Mouse (Mus musculus) frontal cortex, postnatal 25 days (tissue): ENCODE data around the gene Olfr1042.
"Not testable (repeated sequence)": the region's sequence is repeated elsewhere in the genome, so short reads cannot be mapped to it uniquely, and the experiment has no call there.

Source experiments
- DNase-seq, 2 experiments: peaks; one replicate each; pipeline ENCODE4 v3.0.0; 2022; ENCODE audit warnings: low spot score in 2 of 2

The Olfr1042 gene

DNA sequence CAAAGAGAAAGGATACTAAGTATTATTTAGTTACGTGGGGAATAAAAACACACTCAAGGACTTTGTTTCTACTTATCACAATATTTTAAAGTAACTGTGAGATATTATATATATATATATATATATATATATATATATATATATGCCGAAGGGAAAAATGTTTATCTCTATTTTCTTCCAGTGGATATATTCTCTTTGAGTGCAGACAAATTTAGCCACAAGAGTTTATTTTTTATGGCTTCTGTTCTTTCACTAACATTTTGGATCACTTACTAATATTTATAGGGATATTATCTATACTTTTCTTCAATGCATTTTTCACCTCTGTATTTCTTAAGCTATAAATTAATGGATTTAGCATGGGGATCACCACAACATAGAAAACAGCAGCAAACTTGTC is at the start of gene Olfr1042:
Gene Olfr1042, minus strand, starts transcription at position 101 of the 400 bp plus-strand sequence.
- no peak for DNase-seq

GRCm38 (mm10) chr2:86202909-86203308 is 41.3 kb upstream of the Olfr1042 start, which contains the start of gene Olfr1045:
TSS of gene Olfr1045 (minus strand) at chr2:86203009.
- DNase-seq: no peak

DNA sequence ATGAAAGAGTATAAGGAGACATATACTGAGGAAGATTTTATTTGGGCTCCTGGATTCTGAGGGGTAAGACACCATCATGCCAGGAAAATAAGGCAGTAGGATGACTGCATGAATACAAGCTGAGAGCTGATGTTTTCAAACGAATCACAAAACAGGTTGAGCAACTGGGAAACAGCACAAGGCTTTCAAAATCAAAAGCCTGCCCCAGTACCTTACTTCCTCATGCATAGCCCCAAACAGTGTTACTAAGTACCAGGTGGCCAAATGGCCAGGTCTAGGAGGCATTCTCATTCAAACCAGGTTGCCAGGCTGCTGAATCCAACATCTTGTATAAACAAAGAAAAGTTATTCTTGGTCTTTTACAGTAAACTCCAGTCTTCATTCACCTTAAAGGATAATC is 34.2 kb upstream of the Olfr1042 start:
- no peak for DNase-seq

DNA sequence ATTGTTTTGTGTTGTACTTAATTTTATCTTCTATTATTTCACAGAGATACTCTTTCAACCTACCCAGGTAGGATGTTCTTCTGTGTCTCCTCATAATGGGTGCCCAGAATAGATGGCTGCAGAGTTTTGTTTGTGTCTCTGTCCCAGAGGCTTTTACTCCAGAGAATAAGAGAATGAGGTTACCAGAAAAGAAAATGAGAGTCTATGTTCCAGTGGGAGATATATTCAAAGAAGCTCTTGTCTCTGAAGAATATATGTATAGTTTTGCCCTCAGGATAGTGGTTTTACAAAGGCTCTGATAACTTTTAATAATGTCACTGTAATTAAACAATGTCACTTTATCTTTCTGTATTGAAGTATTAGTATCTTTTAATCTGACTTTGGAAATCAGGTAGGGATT is 23.9 kb upstream of the Olfr1042 start, which contains the start of gene Olfr52:
Gene Olfr52, minus strand, starts transcription at position 101 of the 400 bp plus-strand sequence.
- DNase-seq: no peak

GRCm38 (mm10) chr2:86179950-86180349 is 18.3 kb upstream of the Olfr1042 start:
- DNase-seq: no peak

DNA sequence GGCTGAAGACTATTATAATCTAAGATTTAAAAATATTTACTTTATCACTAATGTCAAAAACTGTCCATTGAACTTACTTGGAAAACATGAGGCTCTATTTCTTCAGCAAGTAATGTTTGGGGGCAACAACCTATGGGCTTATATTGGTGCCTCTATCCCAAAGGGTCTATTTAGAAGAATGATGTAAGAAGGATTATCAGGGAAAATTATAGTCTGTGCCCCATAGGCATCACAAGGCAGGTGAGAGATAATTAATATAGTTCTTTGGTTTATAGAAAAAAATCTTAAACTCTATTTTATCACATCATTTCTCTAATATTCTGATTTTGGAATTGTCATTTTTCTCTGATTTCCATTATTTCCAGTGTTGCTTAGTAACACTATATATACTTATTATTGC is 16.1 kb upstream of the Olfr1042 start, which contains the start of gene Olfr1044:
Gene Olfr1044, minus strand, starts transcription at position 101 of the 400 bp plus-strand sequence.
- no peak for DNase-seq

- not testable (repeated sequence) for DNase-seq
Measured at GRCm38 (mm10) chr2:86175422-86175821, 13.8 kb upstream of the Olfr1042 start.

DNA sequence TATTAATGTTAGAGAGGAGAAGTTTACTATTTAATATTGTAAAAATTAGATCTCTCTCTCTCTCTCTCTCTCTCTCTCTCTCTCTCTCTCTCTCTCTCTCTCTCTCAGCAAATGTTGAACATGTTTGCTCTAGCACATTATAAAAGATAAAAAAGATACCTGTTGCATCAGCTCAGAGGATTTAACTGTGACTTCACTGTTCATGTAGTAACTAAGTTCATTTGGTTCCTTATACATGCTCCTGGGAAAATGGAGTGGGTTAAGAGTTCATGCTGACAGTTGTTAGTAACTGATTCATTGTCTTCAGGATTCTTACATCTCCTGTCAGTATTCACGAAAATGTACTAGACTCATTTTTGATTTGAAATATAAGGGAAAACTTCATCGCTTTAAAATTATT is 5.8 kb upstream of the Olfr1042 start, which contains the start of gene Olfr1043:
Gene Olfr1043, minus strand, starts transcription at position 101 of the 400 bp plus-strand sequence.
- no peak for DNase-seq

DNA sequence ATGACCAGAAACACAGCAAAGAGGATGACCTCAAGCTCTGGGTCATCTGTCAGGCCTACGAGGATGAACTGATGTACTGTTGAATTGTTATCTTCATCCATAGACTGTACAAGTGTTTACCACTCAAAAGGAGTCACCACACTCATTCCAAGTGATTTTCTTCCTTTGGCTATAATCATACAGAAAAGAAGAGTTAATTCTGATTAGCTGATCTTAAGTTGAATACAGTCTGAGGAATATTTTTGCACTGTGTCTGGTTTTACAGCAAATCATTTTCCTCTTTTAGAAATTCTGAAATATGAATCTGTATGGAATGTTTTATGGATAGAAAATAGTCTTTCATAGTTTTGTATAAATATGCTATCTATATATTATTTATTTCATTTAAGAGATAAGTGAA is 15.0 kb downstream of the Olfr1042 start, which contains the start of gene Olfr1040:
Gene Olfr1040, minus strand, starts transcription at position 101 of the 400 bp plus-strand sequence.
- no peak for DNase-seq

- no peak for DNase-seq
Measured at GRCm38 (mm10) chr2:86135828-86136227, 25.8 kb downstream of the Olfr1042 start, which contains the start of gene Olfr1039. TSS of gene Olfr1039 (minus strand) at chr2:86135928.
